Mouse (Mus musculus): Measurements from ENCODE around the gene Stat3. TPM values are rescaled to one million over a fixed set of nuclear protein-coding genes. Genes with fewer than 3 reads are reported as not detected.
A peak's percentile ranks its signal among the peaks of the same experiment; 100 is the strongest.

Gene Stat3
- total and polyA plus RNA-seq, 3 experiments = 25.7 to 249 (median 64.7) TPM

- Histone ChIP-seq H3K27ac (ENCODE audit: control insufficient read depth, low read depth, low read length) (peak overlapping the region; percentile 5; the same call in 1 of the 2 replicates), H3K4me3 (ENCODE audit: control insufficient read depth in 1 of 2, insufficient read depth in 1 of 2, low read depth in 2 of 2, low read length in 2 of 2) (peak overlapping the region; percentile 37 to 40), H3K27me3 (ENCODE audit: control insufficient read depth in 1 of 2, insufficient read depth in 2 of 2, low read length in 2 of 2) (peaks cover 4 to 5% of the 10 kb centered on the region in 2 experiments; a peak in 3 of 4 replicates), H3K36me3 (ENCODE audit: control insufficient read depth in 1 of 2, insufficient read depth in 2 of 2, low read length in 2 of 2) (peaks cover 0 to 10% of the 10 kb centered on the region in 2 experiments; a peak in 2 of 4 replicates), H3K4me1 (ENCODE audit: control insufficient read depth in 1 of 2, insufficient read depth in 2 of 2, low read length in 2 of 2) (peaks cover 4 to 11% of the 10 kb centered on the region in 2 experiments; a peak in 3 of 4 replicates), H3K79me2 (ENCODE audit: control insufficient read depth, insufficient read depth, low read length, poor library complexity) (no peaks in the 10 kb centered on the region), H3K9ac (ENCODE audit: control insufficient read depth, low read depth, low read length, poor library complexity, severe bottlenecking) (peak overlapping the region; percentile 62), H3K9me3 (replicated peaks; ENCODE audit: insufficient read depth, low read length) (no peaks in the 10 kb centered on the region)
- no peak for DNase-seq (ENCODE audit: low read depth, low spot score)
- TF ChIP-seq SMC3 (IDR thresholded peaks at IDR 0.05; ENCODE audit: low read depth, low read length) = no peak
- peak; percentile 77; the same call in 1 of the 2 replicates for TF ChIP-seq MYC (IDR thresholded peaks at IDR 0.05; ENCODE audit: low read depth, low read length)
- no peak for TF ChIP-seq UBTF (IDR thresholded peaks at IDR 0.05; ENCODE audit: borderline replicate concordance, insufficient read depth, low read depth, low read length)
- TF ChIP-seq GATA1 (IDR thresholded peaks at IDR 0.05; ENCODE audit: low read depth, low read length) = no peak
- no peak for TF ChIP-seq POLR2A (IDR thresholded peaks at IDR 0.05; ENCODE audit: control insufficient read depth in 1 of 2, insufficient read depth in 1 of 2, low read depth in 1 of 2, low read length in 2 of 2, poor library complexity in 1 of 2)
- TF ChIP-seq CHD1 (IDR thresholded peaks at IDR 0.05; ENCODE audit: low read depth, low read length) = no peak
- no peak for TF ChIP-seq E2F4 (IDR thresholded peaks at IDR 0.05; ENCODE audit: borderline replicate concordance, low read depth, low read length)
- TF ChIP-seq SIN3A (IDR thresholded peaks at IDR 0.05; ENCODE audit: low read length) = peak; percentile 66; the same call in 1 of the 2 replicates
- no peak for TF ChIP-seq EP300 (IDR thresholded peaks at IDR 0.05; ENCODE audit: low read depth in 1 of 2, low read length in 2 of 2)
- TF ChIP-seq NELFE (IDR thresholded peaks at IDR 0.05; ENCODE audit: low read depth, low read length) = peak; percentile 18; the same call in 1 of the 2 replicates
- TF ChIP-seq MXI1 (IDR thresholded peaks at IDR 0.05; ENCODE audit: low read depth, low read length) = peak; percentile 65; the same call in 1 of the 2 replicates
- TF ChIP-seq MAX (IDR thresholded peaks at IDR 0.05; ENCODE audit: low read length) = peak; percentile 75
- peak; percentile 7; the same call in 1 of the 2 replicates for TF ChIP-seq TBP (IDR thresholded peaks at IDR 0.05; ENCODE audit: low read depth, low read length)
- no peak for TF ChIP-seq RAD21 (IDR thresholded peaks at IDR 0.05; ENCODE audit: low read depth, low read length)
Measured at GRCm38 (mm10) chr11:100983778-100984131, 44.4 kb upstream of the Stat3 start.

GRCm38 (mm10) chr11:100983125-100983777 is 43.9 kb upstream of the Stat3 start:
- Histone ChIP-seq H3K9me3 (replicated peaks; ENCODE audit: insufficient read depth, low read length) (no peaks in the 10 kb centered on the region), H3K9ac (ENCODE audit: control insufficient read depth, low read depth, low read length, poor library complexity, severe bottlenecking) (peak overlapping the region; percentile 62), H3K27me3 (ENCODE audit: control insufficient read depth in 1 of 2, insufficient read depth in 2 of 2, low read length in 2 of 2) (peaks cover 4 to 5% of the 10 kb centered on the region in 2 experiments; a peak in 3 of 4 replicates), H3K36me3 (ENCODE audit: control insufficient read depth in 1 of 2, insufficient read depth in 2 of 2, low read length in 2 of 2) (peaks cover 0 to 5% of the 10 kb centered on the region in 2 experiments; a peak in 2 of 4 replicates), H3K79me2 (ENCODE audit: control insufficient read depth, insufficient read depth, low read length, poor library complexity) (no peaks in the 10 kb centered on the region), H3K4me1 (ENCODE audit: control insufficient read depth in 1 of 2, insufficient read depth in 2 of 2, low read length in 2 of 2) (peaks cover 4 to 11% of the 10 kb centered on the region in 2 experiments; a peak in 3 of 4 replicates), H3K4me3 (ENCODE audit: control insufficient read depth in 1 of 2, insufficient read depth in 1 of 2, low read depth in 2 of 2, low read length in 2 of 2) (peak overlapping the region; percentile 41 to 42), H3K27ac (ENCODE audit: control insufficient read depth, low read depth, low read length) (peak overlapping the region; percentile 5; the same call in 1 of the 2 replicates)
- peak; percentile 91 for DNase-seq (ENCODE audit: low read depth, low spot score)
- TF ChIP-seq RAD21 (IDR thresholded peaks at IDR 0.05; ENCODE audit: low read depth, low read length) = peak; percentile 91
- 0 out of 4 replicates have a peak, but pooled peaks of 1 of the 2 experiments have one; percentile 39 for TF ChIP-seq EP300 (IDR thresholded peaks at IDR 0.05; ENCODE audit: low read depth in 1 of 2, low read length in 2 of 2)
- peak; percentile 73; the same call in 1 of the 2 replicates for TF ChIP-seq MXI1 (IDR thresholded peaks at IDR 0.05; ENCODE audit: low read depth, low read length)
- TF ChIP-seq ZC3H11A (IDR thresholded peaks at IDR 0.05; ENCODE audit: low read depth, low read length) = peak; percentile 80
- TF ChIP-seq USF2 (IDR thresholded peaks at IDR 0.05; ENCODE audit: borderline replicate concordance in 1 of 2, insufficient read depth in 1 of 2, low read depth in 1 of 2, low read length in 2 of 2) = no peak
- TF ChIP-seq GABPA (IDR thresholded peaks at IDR 0.05; ENCODE audit: low read depth, low read length) = no peak
- no peak; the same call in 1 of the 2 replicates for TF ChIP-seq MYC (IDR thresholded peaks at IDR 0.05; ENCODE audit: low read depth, low read length)
- TF ChIP-seq UBTF (IDR thresholded peaks at IDR 0.05; ENCODE audit: borderline replicate concordance, insufficient read depth, low read depth, low read length) = no peak
- peak; percentile 89 to 98 (median 97) for TF ChIP-seq CTCF (IDR thresholded peaks at IDR 0.05 in 2 of 3, conservative IDR thresholded peaks at IDR 0.05 in 1 of 3; ENCODE audit: control insufficient read depth in 1 of 3, insufficient read depth in 1 of 3, low read depth in 2 of 3, low read length in 3 of 3, poor library complexity in 1 of 3, severe bottlenecking in 1 of 3)
- 0 out of 2 replicates have a peak, but pooled peaks have one; percentile 40 for TF ChIP-seq ELF1 (IDR thresholded peaks at IDR 0.05; ENCODE audit: low read depth, low read length)
- TF ChIP-seq SIN3A (IDR thresholded peaks at IDR 0.05; ENCODE audit: low read length) = peak; percentile 82
- 0 out of 2 replicates have a peak, but pooled peaks have one; percentile 13 for TF ChIP-seq MEF2A (IDR thresholded peaks at IDR 0.05; ENCODE audit: extremely low read depth, insufficient replicate concordance, low read depth, low read length, poor library complexity, severe bottlenecking)
- 0 out of 4 replicates have a peak, but pooled peaks of 1 of the 2 experiments have one; percentile 21 for TF ChIP-seq POLR2A (IDR thresholded peaks at IDR 0.05; ENCODE audit: control insufficient read depth in 1 of 2, insufficient read depth in 1 of 2, low read depth in 1 of 2, low read length in 2 of 2, poor library complexity in 1 of 2)
- no peak for TF ChIP-seq NRF1 (IDR thresholded peaks at IDR 0.05; ENCODE audit: insufficient read depth, low read depth, low read length, poor library complexity, severe bottlenecking)
- TF ChIP-seq MAX (IDR thresholded peaks at IDR 0.05; ENCODE audit: low read length) = no peak
- TF ChIP-seq NELFE (IDR thresholded peaks at IDR 0.05; ENCODE audit: low read depth, low read length) = no peak
- TF ChIP-seq TCF12 (IDR thresholded peaks at IDR 0.05; ENCODE audit: low read depth, low read length) = no peak
- TF ChIP-seq USF1 (IDR thresholded peaks at IDR 0.05; ENCODE audit: low read depth, low read length) = 0 out of 2 replicates have a peak, but pooled peaks have one; percentile 24
- TF ChIP-seq ZNF384 (IDR thresholded peaks at IDR 0.05; ENCODE audit: low read depth, low read length) = peak; percentile 32; the same call in 1 of the 2 replicates
- peak; percentile 59; the same call in 1 of the 2 replicates for TF ChIP-seq BHLHE40 (IDR thresholded peaks at IDR 0.05; ENCODE audit: borderline replicate concordance, low read depth, low read length)
- TF ChIP-seq TBP (IDR thresholded peaks at IDR 0.05; ENCODE audit: low read depth, low read length) = peak; percentile 67; the same call in 1 of the 2 replicates

Data from MEL (cell line).